Mouse (Mus musculus) hindbrain, embryonic 16.5 days (tissue): ENCODE measurements around the gene Omt2b. TPM values are rescaled to one million over a fixed set of nuclear protein-coding genes. Genes with fewer than 3 reads are reported as not detected.
"Not testable (repeated sequence)": the region's sequence is repeated elsewhere in the genome, so short reads cannot be mapped to it uniquely, and the experiment has no call there.

ENCODE experiments used
- ATAC-seq: fragments of 200-750 bp; cut with Nextera tagmentation; 2 replicates; pipeline ENCODE4 v1.8.0; 2017; ENCODE audit warnings: moderate TSS enrichment, moderate library complexity
- H3K27ac ChIP-seq: fragments of 300-500 bp; sonication (generic); 2 replicates; pipeline ENCODE4 v1.5.1; 2014; ENCODE audit warnings: low read depth, mild to moderate bottlenecking, control low read depth, low read length, moderate library complexity
- H3K27me3 ChIP-seq: fragments of 300-500 bp; sonication (generic); replicated peaks from 2 replicates; pipeline ENCODE4 v1.6.1; 2014; ENCODE audit warnings: low read length; ENCODE audit not compliant: control insufficient read depth, insufficient read depth
- H3K36me3 ChIP-seq: fragments of 300-500 bp; sonication (generic); 2 replicates; pipeline ENCODE4 v1.6.1; 2014; ENCODE audit warnings: mild to moderate bottlenecking, low read length, moderate library complexity, mixed read lengths; ENCODE audit not compliant: control insufficient read depth, insufficient read depth
- H3K4me1 ChIP-seq: fragments of 300-500 bp; sonication (generic); 2 replicates; pipeline ENCODE4 v1.6.1; 2014; ENCODE audit warnings: low read depth, low read length; ENCODE audit not compliant: control insufficient read depth, insufficient read depth
- H3K4me2 ChIP-seq: fragments of 300-500 bp; sonication (generic); 2 replicates; pipeline ENCODE4 v1.6.1; 2014; ENCODE audit warnings: mild to moderate bottlenecking, low read length, control low read depth, moderate library complexity
- H3K4me3 ChIP-seq: fragments of 300-500 bp; sonication (generic); 2 replicates; pipeline ENCODE4 v1.5.1; 2014; ENCODE audit warnings: mild to moderate bottlenecking, low read length, control low read depth, moderate library complexity
- H3K9ac ChIP-seq: fragments of 300-500 bp; sonication (generic); 2 replicates; pipeline ENCODE4 v1.6.1; 2014; ENCODE audit warnings: low read depth, mild to moderate bottlenecking, control low read depth, low read length, moderate library complexity
- H3K9me3 ChIP-seq: fragments of 300-500 bp; sonication (generic); 2 replicates; pipeline ENCODE4 v1.6.1; 2014; ENCODE audit warnings: mild to moderate bottlenecking, low read length, moderate library complexity; ENCODE audit not compliant: control insufficient read depth
- WGBS: fragments of 180-500 bp; shearing (Covaris S2); extraction: QIAGEN DNeasy Blood & Tissue Kit; methylation state at CpG from one replicate; pipeline ENCODE4 v1.1.7; 2014; 5-methylcytosine and 5-hydroxymethylcytosine counted together
- polyA plus RNA-seq: library from polyadenylated mRNA; unstranded; fragments of >200 nt; fragmentation: Nextera tagmentation; extraction: Ambion mirVana; gene quantifications from 2 replicates; pipeline ENCODE4 v1.2.1, GENCODE M21; 2015

The Omt2b gene
- polyA plus RNA-seq, 1 experiment from 2014 or later = not detected

- no peaks in the 10 kb centered on the region for H3K9me3 ChIP-seq
- no peaks in the 10 kb centered on the region for H3K27me3 ChIP-seq
- H3K4me1 ChIP-seq = no peaks in the 10 kb centered on the region
- H3K36me3 ChIP-seq = no peaks in the 10 kb centered on the region
- H3K4me2 ChIP-seq = no peak overlapping the region
- no peak overlapping the region for H3K9ac ChIP-seq
- ATAC-seq = no peak
- 34% methylated on average over 2 of the region's 2 CpGs for WGBS
- H3K27ac ChIP-seq = no peak overlapping the region
- H3K4me3 ChIP-seq = no peak overlapping the region
These were observed 33.1 kb downstream of the Omt2b start for GRCm38 (mm10) chr9:78360484-78360872.

- Histone ChIP-seq H3K27me3 (no peaks in the 10 kb centered on the region), H3K36me3 (no peaks in the 10 kb centered on the region), H3K27ac (no peak overlapping the region), H3K4me2 (no peak overlapping the region), H3K9me3 (no peaks in the 10 kb centered on the region), H3K4me3 (no peak overlapping the region), H3K9ac (no peak overlapping the region), H3K4me1 (no peaks in the 10 kb centered on the region)
- 79% methylated on average over 6 of the region's 6 CpGs for WGBS
- no peak for ATAC-seq
These were observed 36.0 kb downstream of the Omt2b start for GRCm38 (mm10) chr9:78363374-78363773.

DNA sequence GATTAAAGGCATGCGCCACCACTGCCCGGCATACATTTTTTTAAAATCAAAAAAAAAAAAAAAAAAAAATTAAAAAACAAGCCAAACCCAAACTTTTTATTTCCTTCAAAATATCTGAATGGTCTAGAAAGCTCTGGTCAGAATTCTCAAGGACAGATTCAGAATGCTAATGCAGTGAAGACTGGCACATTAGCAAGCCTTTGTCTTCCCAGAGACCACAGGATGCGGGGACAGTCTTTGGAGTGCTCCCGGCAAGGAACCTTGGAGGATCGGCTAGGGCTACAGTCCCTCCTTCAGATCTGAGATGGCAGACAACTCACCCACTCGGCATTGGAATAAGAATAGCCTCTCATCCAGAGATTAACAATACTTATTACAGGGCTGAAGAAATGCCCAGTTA lies 37.3 kb downstream of the Omt2b start:
- Histone ChIP-seq H3K4me3 (no peak overlapping the region), H3K27ac (no peak overlapping the region), H3K27me3 (no peaks in the 10 kb centered on the region), H3K9me3 (no peaks in the 10 kb centered on the region), H3K9ac (no peak overlapping the region), H3K36me3 (no peaks in the 10 kb centered on the region), H3K4me2 (no peak overlapping the region), H3K4me1 (no peaks in the 10 kb centered on the region)
- ATAC-seq = no peak
- WGBS = 89% methylated on average over 6 of the region's 6 CpGs

GRCm38 (mm10) chr9:78365850-78366544 lies 38.6 kb downstream of the Omt2b start:
- Histone ChIP-seq H3K27me3 (no peaks in the 10 kb centered on the region), H3K9me3 (no peaks in the 10 kb centered on the region), H3K4me1 (no peaks in the 10 kb centered on the region), H3K36me3 (no peaks in the 10 kb centered on the region), H3K27ac (no peak overlapping the region), H3K4me3 (no peak overlapping the region), H3K9ac (no peak overlapping the region), H3K4me2 (no peak overlapping the region)
- ATAC-seq = no peak
- 79% methylated on average over 13 of the region's 13 CpGs for WGBS

DNA sequence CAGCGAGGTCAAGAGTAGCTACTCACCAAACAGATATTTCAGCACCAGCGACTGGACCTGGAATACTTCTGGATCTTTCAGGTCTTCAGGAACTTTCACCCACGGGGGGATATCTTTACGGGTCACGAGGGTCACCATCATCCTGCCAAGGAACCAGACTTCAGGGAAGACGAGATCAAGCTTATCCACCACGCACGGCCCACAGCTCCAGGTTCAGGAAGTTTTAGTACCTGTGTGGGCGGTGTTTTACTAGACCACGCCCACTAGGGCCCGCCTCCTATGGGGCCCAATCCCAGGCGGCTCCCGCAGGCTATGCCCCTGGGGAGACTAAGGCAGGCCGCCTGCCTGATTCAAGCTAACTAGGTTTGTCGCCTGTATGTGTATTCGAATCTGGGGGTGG lies 40.6 kb downstream of the Omt2b start, which contains the start of gene Dppa5a:
Gene Dppa5a (minus strand): TSS at position 219 of the 400 bp plus-strand sequence.
- not testable (repeated sequence) for H3K9me3 ChIP-seq, H3K4me2 ChIP-seq, H3K9ac ChIP-seq, H3K27me3 ChIP-seq, H3K4me3 ChIP-seq, H3K27ac ChIP-seq, ATAC-seq, H3K36me3 ChIP-seq, H3K4me1 ChIP-seq
- WGBS = 93% methylated on average over 16 of the region's 16 CpGs

DNA sequence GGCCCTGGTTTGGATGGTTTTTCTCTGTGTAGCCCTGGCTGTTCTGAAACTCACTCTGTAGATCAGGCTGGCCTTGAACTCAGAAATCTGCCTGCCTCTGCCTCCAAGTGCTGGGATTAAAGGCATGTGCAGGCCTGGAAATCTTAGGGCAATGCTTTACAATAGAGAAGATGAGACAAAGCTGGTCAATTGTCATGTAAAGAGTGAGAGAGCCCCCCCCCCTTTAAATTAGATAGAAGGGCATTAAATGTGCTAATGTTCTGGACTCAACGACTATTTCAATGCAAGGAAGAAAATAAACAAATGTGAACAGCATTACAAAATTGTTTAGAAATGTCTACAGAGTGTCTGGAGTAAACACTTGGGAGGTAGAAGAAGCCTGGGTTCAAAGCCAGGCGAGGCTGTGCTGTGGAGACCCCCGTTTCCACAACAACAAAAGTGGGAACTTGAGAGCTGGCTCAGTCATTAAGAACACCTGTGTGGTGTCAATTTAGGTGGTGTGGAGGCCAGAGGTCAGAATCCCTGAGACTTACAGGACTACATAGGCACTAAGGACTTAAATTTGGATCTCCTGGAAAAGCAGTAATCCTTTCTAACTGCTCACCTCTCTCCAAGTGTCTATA lies 41.4 kb downstream of the Omt2b start:
- H3K4me1 ChIP-seq = no peaks in the 10 kb centered on the region
- no peaks in the 10 kb centered on the region for H3K9me3 ChIP-seq
- H3K27ac ChIP-seq = no peak overlapping the region
- ATAC-seq = no peak
- no peaks in the 10 kb centered on the region for H3K27me3 ChIP-seq
- H3K9ac ChIP-seq = no peak overlapping the region
- no peak overlapping the region for H3K4me3 ChIP-seq
- WGBS = 90% methylated on average over 3 of the region's 3 CpGs
- no peaks in the 10 kb centered on the region for H3K36me3 ChIP-seq
- no peak overlapping the region for H3K4me2 ChIP-seq

DNA sequence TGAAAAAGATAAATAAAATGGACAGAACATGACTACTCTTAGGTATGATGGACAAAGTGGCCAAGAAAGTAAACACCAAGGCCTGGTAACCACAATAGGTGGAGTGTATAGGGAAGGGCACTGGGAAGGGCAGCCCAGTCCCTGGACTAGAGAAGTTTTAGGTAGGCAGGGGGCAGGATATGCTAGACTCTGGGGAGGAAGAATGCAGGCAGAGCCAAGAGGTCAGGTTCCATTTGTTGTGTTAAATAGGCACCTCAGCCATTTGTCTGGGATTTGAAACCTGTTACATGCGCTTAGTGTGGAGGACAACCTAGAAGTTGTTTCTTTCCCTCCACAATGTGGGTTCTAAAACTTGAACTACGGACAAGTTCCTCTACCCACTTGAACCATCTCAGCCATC lies 42.0 kb downstream of the Omt2b start:
- H3K9ac ChIP-seq = no peak overlapping the region
- H3K4me3 ChIP-seq = no peak overlapping the region
- H3K27ac ChIP-seq = no peak overlapping the region
- H3K4me2 ChIP-seq = no peak overlapping the region
- 93% methylated on average over 2 of the region's 2 CpGs for WGBS
- ATAC-seq = no peak
- no peaks in the 10 kb centered on the region for H3K27me3 ChIP-seq
- H3K4me1 ChIP-seq = no peaks in the 10 kb centered on the region
- H3K9me3 ChIP-seq = no peaks in the 10 kb centered on the region
- H3K36me3 ChIP-seq = no peaks in the 10 kb centered on the region

DNA sequence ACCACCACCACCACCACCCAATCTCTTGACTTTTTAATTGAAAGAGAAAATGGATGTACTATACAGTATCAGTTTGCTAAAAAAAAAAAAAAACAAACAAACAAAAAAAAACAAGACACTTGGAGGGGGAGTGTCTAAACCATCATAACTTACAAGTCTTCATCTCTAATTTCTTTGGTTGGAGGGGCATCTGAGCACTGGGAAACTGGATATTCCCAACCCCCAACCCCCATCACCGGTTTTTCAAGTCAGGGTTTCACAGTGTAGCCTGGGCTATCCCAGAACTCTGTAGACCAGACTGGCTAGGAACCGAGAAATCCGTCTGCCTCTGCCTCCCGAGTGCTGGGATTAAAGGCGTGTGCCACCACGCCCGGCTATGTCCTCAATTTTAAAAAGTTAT lies 42.4 kb downstream of the Omt2b start:
- WGBS = 94% methylated on average over 7 of the region's 7 CpGs

GRCm38 (mm10) chr9:78371441-78371840 lies 44.1 kb downstream of the Omt2b start:
- Histone ChIP-seq H3K27ac (no peak overlapping the region), H3K9me3 (no peaks in the 10 kb centered on the region), H3K9ac (no peak overlapping the region), H3K27me3 (no peaks in the 10 kb centered on the region), H3K4me1 (no peaks in the 10 kb centered on the region), H3K36me3 (no peaks in the 10 kb centered on the region), H3K4me3 (no peak overlapping the region), H3K4me2 (no peak overlapping the region)
- ATAC-seq = no peak
- 90% methylated on average over 3 of the region's 3 CpGs for WGBS

More for the DNA sequence above, 42.4 kb downstream of the Omt2b start:
- Histone ChIP-seq H3K4me1 (no peaks in the 10 kb centered on the region), H3K9me3 (no peaks in the 10 kb centered on the region), H3K27me3 (no peaks in the 10 kb centered on the region), H3K9ac (no peak overlapping the region), H3K4me3 (no peak overlapping the region), H3K4me2 (no peak overlapping the region), H3K36me3 (no peaks in the 10 kb centered on the region), H3K27ac (no peak overlapping the region)
- no peak for ATAC-seq
